Mouse (Mus musculus): Measurements from ENCODE around the gene Spag9.

DNA sequence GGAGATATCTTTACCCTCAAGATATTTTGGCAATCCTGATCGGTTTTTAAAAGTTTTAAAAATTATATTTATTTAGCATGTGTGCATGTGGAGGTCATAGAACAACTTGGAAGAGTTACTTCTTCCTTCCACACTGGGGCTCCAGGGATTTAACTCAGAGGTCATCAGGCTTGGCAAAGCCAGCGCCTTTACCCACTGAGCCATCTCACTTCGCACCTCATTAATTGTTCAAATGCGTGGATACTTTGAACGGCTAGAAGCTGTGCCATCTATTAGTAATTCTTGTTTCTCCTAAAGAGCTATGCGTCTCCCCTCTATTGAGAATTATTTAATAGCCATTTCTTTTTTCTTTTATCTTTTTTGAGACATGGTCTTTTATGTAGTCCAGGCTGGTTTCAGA is 24.5 kb downstream of the Spag9 start:
- TF ChIP-seq GATA1 (IDR thresholded peaks at IDR 0.05; ENCODE audit: low read length) (no peak), TAL1 (IDR thresholded peaks at IDR 0.05; ENCODE audit: low read length) (no peak)

All from erythroblast, embryonic 14.5 days (primary cell).